Mouse (Mus musculus) limb, embryonic 11.5 days (tissue): ENCODE measurements around the gene Lrfn3. TPM values are rescaled to one million over a fixed set of nuclear protein-coding genes. Genes with fewer than 3 reads are reported as not detected.

Experiments
- polyA plus RNA-seq: library from polyadenylated mRNA; unstranded; fragments of >200 nt; fragmentation: Nextera tagmentation; extraction: Ambion mirVana; gene quantifications from 2 replicates; pipeline ENCODE4 v1.2.1, GENCODE M21; 2014

The Lrfn3 gene
- polyA plus RNA-seq, 1 experiment from 2014 or later, result 4.9 TPM

Other genes starting within 250 kb of the Lrfn3 start
- gene Zfp382, start 240.8 kb downstream of the Lrfn3 start, polyA plus RNA-seq, result 6.5 and 8.6 TPM in 2 replicates
- 14.6 and 18.7 TPM in 2 replicates for gene Zfp146, start 193.0 kb downstream of the Lrfn3 start, polyA plus RNA-seq
- 2.3 and 2.9 TPM in 2 replicates for gene Cox7a1, start 178.6 kb downstream of the Lrfn3 start, polyA plus RNA-seq
- gene Capns1, start 164.0 kb downstream of the Lrfn3 start, polyA plus RNA-seq, result 53.1 and 53.7 TPM in 2 replicates
- 182 and 186 TPM in 2 replicates for gene Polr2i, start 130.8 kb downstream of the Lrfn3 start, polyA plus RNA-seq
- gene Tbcb, start 130.5 kb downstream of the Lrfn3 start, polyA plus RNA-seq, result 232 and 241 TPM in 2 replicates
- 0.27 TPM in 1 of 2 replicates, not detected in the other for gene Ovol3, start 127.0 kb downstream of the Lrfn3 start, polyA plus RNA-seq
- 0.16 and 0.19 TPM in 2 replicates for gene Thap8, start 82.7 kb downstream of the Lrfn3 start, polyA plus RNA-seq
- gene Wdr62, start 82.4 kb downstream of the Lrfn3 start, polyA plus RNA-seq, result 10.4 and 14.9 TPM in 2 replicates
- 64.7 and 70.0 TPM in 2 replicates for gene Clip3, start 71.0 kb downstream of the Lrfn3 start, polyA plus RNA-seq
- 93.7 and 97.6 TPM in 2 replicates for gene Alkbh6, start 54.1 kb downstream of the Lrfn3 start, polyA plus RNA-seq
- gene Syne4, start 48.0 kb downstream of the Lrfn3 start, polyA plus RNA-seq, result 72.3 and 75.3 TPM in 2 replicates
- not detected in 2 replicates for gene E130208F15Rik, start 41.0 kb downstream of the Lrfn3 start, polyA plus RNA-seq
- gene Sdhaf1, start 38.9 kb downstream of the Lrfn3 start, polyA plus RNA-seq, result 21.6 TPM in 2 replicates
- gene Tyrobp, start 51.0 kb upstream of the Lrfn3 start, polyA plus RNA-seq, result 8.4 and 12.6 TPM in 2 replicates
- gene Hcst, start 57.1 kb upstream of the Lrfn3 start, polyA plus RNA-seq, result 0.39 TPM in 1 of 2 replicates, not detected in the other
- gene Nfkbid, start 59.0 kb upstream of the Lrfn3 start, polyA plus RNA-seq, result 0.96 and 1.4 TPM in 2 replicates
- 16.6 and 18.0 TPM in 2 replicates for gene Aplp1, start 82.8 kb upstream of the Lrfn3 start, polyA plus RNA-seq
- gene Kirrel2, start 94.9 kb upstream of the Lrfn3 start, polyA plus RNA-seq, result 0.13 TPM in 1 of 2 replicates, not detected in the other
- 0.15 TPM in 1 of 2 replicates, not detected in the other for gene Nphs1, start 95.5 kb upstream of the Lrfn3 start, polyA plus RNA-seq
- 0.33 TPM in 1 of 2 replicates, not detected in the other for gene Prodh2, start 130.8 kb upstream of the Lrfn3 start, polyA plus RNA-seq
- 12.1 and 12.9 TPM in 2 replicates for gene Arhgap33, start 172.3 kb upstream of the Lrfn3 start, polyA plus RNA-seq
- gene Hspb6, start 189.4 kb upstream of the Lrfn3 start, polyA plus RNA-seq, result 6.1 and 6.9 TPM in 2 replicates
- gene Proser3, start 189.5 kb upstream of the Lrfn3 start, polyA plus RNA-seq, result 20.0 and 21.9 TPM in 2 replicates
- gene Lin37, start 197.1 kb upstream of the Lrfn3 start, polyA plus RNA-seq, result 40.6 and 46.9 TPM in 2 replicates
- gene U2af1l4, start 200.5 kb upstream of the Lrfn3 start, polyA plus RNA-seq, result 91.9 and 100 TPM in 2 replicates
- gene Gm49396, start 200.6 kb upstream of the Lrfn3 start, polyA plus RNA-seq, result 6.0 and 6.8 TPM in 2 replicates
- gene Psenen, start 200.9 kb upstream of the Lrfn3 start, polyA plus RNA-seq, result 105 and 123 TPM in 2 replicates
- 3.2 and 3.5 TPM in 2 replicates for gene Igflr1, start 202.7 kb upstream of the Lrfn3 start, polyA plus RNA-seq
- 11.9 and 14.1 TPM in 2 replicates for gene Kmt2b, start 226.0 kb upstream of the Lrfn3 start, polyA plus RNA-seq
- 0.43 TPM in 1 of 2 replicates, not detected in the other for gene Zbtb32, start 236.1 kb upstream of the Lrfn3 start, polyA plus RNA-seq